Mouse (Mus musculus): ENCODE results near the gene Foxp1. TPM values are rescaled to one million over a fixed set of nuclear protein-coding genes. Genes with fewer than 3 reads are reported as not detected.
A peak's percentile ranks its signal among the peaks of the same experiment; 100 is the strongest.

Gene Foxp1
- polyA plus RNA-seq, 1 experiment from 2014 or later = 18.9 TPM

GRCm38 (mm10) chr6:98998971-98999932, 523.3 kb downstream of the Foxp1 start:
- Histone ChIP-seq H3K4me2 (ENCODE audit: low read depth, low read length) (no peak overlapping the region), H3K36me3 (replicated peaks; ENCODE audit: insufficient read depth, low read length) (peaks cover 16% of the 10 kb centered on the region), H3K9ac (replicated peaks) (no peak overlapping the region), H3K4me3 (ENCODE audit: low read depth, low read length) (no peak overlapping the region), H3K9me3 (ENCODE audit: low read length) (no peaks in the 10 kb centered on the region), H3K4me1 (ENCODE audit: insufficient read depth) (peaks cover 19% of the 10 kb centered on the region), H3K27me3 (ENCODE audit: insufficient read depth, low read length) (no peaks in the 10 kb centered on the region), H3K27ac (ENCODE audit: low read depth) (no peak overlapping the region)
- no peak for DNase-seq
- no peak for ATAC-seq
- TF ChIP-seq EP300 (IDR thresholded peaks at IDR 0.05; ENCODE audit: low read depth) (no peak), CTCF (IDR thresholded peaks at IDR 0.05; ENCODE audit: low read depth) (no peak)
- 84% methylated on average over 35 of the region's 35 CpGs for WGBS (ENCODE audit: insufficient replicate concordance)

- DNase-seq (no peak), ATAC-seq (no peak)
- no peak for TF ChIP-seq CTCF (IDR thresholded peaks at IDR 0.05; ENCODE audit: low read depth)
- TF ChIP-seq EP300 (IDR thresholded peaks at IDR 0.05; ENCODE audit: low read depth) = no peak
- H3K9ac ChIP-seq (replicated peaks) = no peak overlapping the region
- H3K9me3 ChIP-seq (ENCODE audit: low read length) = no peaks in the 10 kb centered on the region
- H3K4me1 ChIP-seq (ENCODE audit: insufficient read depth) = peaks cover 27% of the 10 kb centered on the region
- no peak overlapping the region for H3K4me3 ChIP-seq (ENCODE audit: low read depth, low read length)
- WGBS (ENCODE audit: insufficient replicate concordance) = 65% methylated on average over 9 of the region's 9 CpGs
- peaks cover 11% of the 10 kb centered on the region for H3K36me3 ChIP-seq (replicated peaks; ENCODE audit: insufficient read depth, low read length)
- 0 out of 2 replicates have a peak overlapping the region, but pooled peaks have one; percentile 24 for H3K27ac ChIP-seq (ENCODE audit: low read depth)
- no peak overlapping the region for H3K4me2 ChIP-seq (ENCODE audit: low read depth, low read length)
- no peaks in the 10 kb centered on the region for H3K27me3 ChIP-seq (ENCODE audit: insufficient read depth, low read length)
These were observed 524.8 kb downstream of the Foxp1 start for GRCm38 (mm10) chr6:98997742-98998141.

GRCm38 (mm10) chr6:98996822-98997221, 525.7 kb downstream of the Foxp1 start:
- H3K9me3 ChIP-seq (ENCODE audit: low read length) = no peaks in the 10 kb centered on the region
- no peak overlapping the region for H3K4me2 ChIP-seq (ENCODE audit: low read depth, low read length)
- WGBS (ENCODE audit: insufficient replicate concordance) = 83% methylated on average over 2 of the region's 2 CpGs
- H3K27me3 ChIP-seq (ENCODE audit: insufficient read depth, low read length) = no peaks in the 10 kb centered on the region
- H3K9ac ChIP-seq (replicated peaks) = no peak overlapping the region
- H3K4me3 ChIP-seq (ENCODE audit: low read depth, low read length) = no peak overlapping the region
- ATAC-seq = no peak
- TF ChIP-seq CTCF (IDR thresholded peaks at IDR 0.05; ENCODE audit: low read depth) (no peak), EP300 (IDR thresholded peaks at IDR 0.05; ENCODE audit: low read depth) (no peak)
- no peak for DNase-seq
- 0 out of 2 replicates have a peak overlapping the region, but pooled peaks have one; percentile 30 for H3K27ac ChIP-seq (ENCODE audit: low read depth)
- peaks cover 29% of the 10 kb centered on the region for H3K4me1 ChIP-seq (ENCODE audit: insufficient read depth)
- H3K36me3 ChIP-seq (replicated peaks; ENCODE audit: insufficient read depth, low read length) = peaks cover 3% of the 10 kb centered on the region; the same call in 1 of the 2 replicates

GRCm38 (mm10) chr6:98996346-98996745, 526.2 kb downstream of the Foxp1 start:
- Histone ChIP-seq H3K4me1 (ENCODE audit: insufficient read depth) (peaks cover 31% of the 10 kb centered on the region), H3K9me3 (ENCODE audit: low read length) (no peaks in the 10 kb centered on the region), H3K4me2 (ENCODE audit: low read depth, low read length) (no peak overlapping the region), H3K27ac (ENCODE audit: low read depth) (0 out of 2 replicates have a peak overlapping the region, but pooled peaks have one; percentile 30), H3K27me3 (ENCODE audit: insufficient read depth, low read length) (no peaks in the 10 kb centered on the region), H3K9ac (replicated peaks) (no peak overlapping the region), H3K36me3 (replicated peaks; ENCODE audit: insufficient read depth, low read length) (peaks cover 3% of the 10 kb centered on the region; the same call in 1 of the 2 replicates), H3K4me3 (ENCODE audit: low read depth, low read length) (no peak overlapping the region)
- WGBS (ENCODE audit: insufficient replicate concordance) = 53% methylated on average over 1 of the region's 1 CpGs
- no peak for ATAC-seq
- DNase-seq = no peak
- TF ChIP-seq EP300 (IDR thresholded peaks at IDR 0.05; ENCODE audit: low read depth) (no peak), CTCF (IDR thresholded peaks at IDR 0.05; ENCODE audit: low read depth) (no peak)

GRCm38 (mm10) chr6:98995681-98996080, 526.8 kb downstream of the Foxp1 start:
- Histone ChIP-seq H3K4me2 (ENCODE audit: low read depth, low read length) (no peak overlapping the region), H3K36me3 (replicated peaks; ENCODE audit: insufficient read depth, low read length) (peaks cover 3% of the 10 kb centered on the region; the same call in 1 of the 2 replicates), H3K4me3 (ENCODE audit: low read depth, low read length) (no peak overlapping the region), H3K9me3 (ENCODE audit: low read length) (no peaks in the 10 kb centered on the region), H3K4me1 (ENCODE audit: insufficient read depth) (peaks cover 31% of the 10 kb centered on the region), H3K27ac (ENCODE audit: low read depth) (no peak overlapping the region), H3K27me3 (ENCODE audit: insufficient read depth, low read length) (no peaks in the 10 kb centered on the region), H3K9ac (replicated peaks) (no peak overlapping the region)
- WGBS (ENCODE audit: insufficient replicate concordance) = 82% methylated on average over 4 of the region's 4 CpGs
- no peak for TF ChIP-seq CTCF (IDR thresholded peaks at IDR 0.05; ENCODE audit: low read depth)
- TF ChIP-seq EP300 (IDR thresholded peaks at IDR 0.05; ENCODE audit: low read depth) = no peak
- DNase-seq = no peak
- no peak for ATAC-seq

GRCm38 (mm10) chr6:98994902-98995301, 527.6 kb downstream of the Foxp1 start:
- TF ChIP-seq EP300 (IDR thresholded peaks at IDR 0.05; ENCODE audit: low read depth) (no peak), CTCF (IDR thresholded peaks at IDR 0.05; ENCODE audit: low read depth) (no peak)
- ATAC-seq (no peak), DNase-seq (no peak)
- H3K36me3 ChIP-seq (replicated peaks; ENCODE audit: insufficient read depth, low read length) = no peaks in the 10 kb centered on the region; the same call in none of the 2 replicates
- no peak overlapping the region for H3K4me2 ChIP-seq (ENCODE audit: low read depth, low read length)
- no peak overlapping the region for H3K4me3 ChIP-seq (ENCODE audit: low read depth, low read length)
- no peaks in the 10 kb centered on the region for H3K27me3 ChIP-seq (ENCODE audit: insufficient read depth, low read length)
- H3K4me1 ChIP-seq (ENCODE audit: insufficient read depth) = peaks cover 31% of the 10 kb centered on the region
- no peak overlapping the region for H3K9ac ChIP-seq (replicated peaks)
- H3K27ac ChIP-seq (ENCODE audit: low read depth) = peak overlapping the region; percentile 51; the same call in 1 of the 2 replicates
- 71% methylated on average over 4 of the region's 4 CpGs for WGBS (ENCODE audit: insufficient replicate concordance)
- no peaks in the 10 kb centered on the region for H3K9me3 ChIP-seq (ENCODE audit: low read length)
